Mouse (Mus musculus) stomach, embryonic 15.5 days (tissue): ENCODE measurements around the gene Fli1. TPM values are rescaled to one million over a fixed set of nuclear protein-coding genes. Genes with fewer than 3 reads are reported as not detected.

Source experiments
- ATAC-seq: fragments of 200-750 bp; cut with Nextera tagmentation; 2 replicates; pipeline ENCODE4 v1.8.0; 2017; ENCODE audit warnings: low read depth, moderate number of reproducible peaks, moderate TSS enrichment; ENCODE audit not compliant: insufficient read depth, low FRiP score
- H3K27ac ChIP-seq: fragments of 300-500 bp; sonication (generic); 2 replicates; pipeline ENCODE4 v1.5.1; 2015; ENCODE audit warnings: mild to moderate bottlenecking, inconsistent platforms
- H3K27me3 ChIP-seq: fragments of 300-500 bp; sonication (generic); replicated peaks from 2 replicates; pipeline ENCODE4 v1.6.1; 2015; ENCODE audit warnings: inconsistent platforms
- H3K36me3 ChIP-seq: fragments of 300-500 bp; sonication (generic); 2 replicates; pipeline ENCODE4 v1.6.1; 2015; ENCODE audit warnings: inconsistent platforms
- H3K4me1 ChIP-seq: fragments of 300-500 bp; sonication (generic); 2 replicates; pipeline ENCODE4 v1.6.1; 2015; ENCODE audit warnings: inconsistent platforms
- H3K4me2 ChIP-seq: fragments of 300-500 bp; sonication (generic); 2 replicates; pipeline ENCODE4 v1.6.1; 2015; ENCODE audit warnings: mild to moderate bottlenecking, inconsistent platforms
- H3K4me3 ChIP-seq: fragments of 300-500 bp; sonication (generic); replicated peaks from 2 replicates; pipeline ENCODE4 v1.5.1; 2015; ENCODE audit warnings: inconsistent platforms
- H3K9ac ChIP-seq: fragments of 300-500 bp; sonication (generic); 2 replicates; pipeline ENCODE4 v1.6.1; 2015; ENCODE audit warnings: inconsistent platforms
- H3K9me3 ChIP-seq: fragments of 300-500 bp; sonication (generic); 2 replicates; pipeline ENCODE4 v1.6.1; 2016; ENCODE audit warnings: inconsistent platforms
- WGBS: fragments of 180-500 bp; shearing (Covaris S2); methylation state at CpG from one replicate; pipeline ENCODE4 v1.1.7; 2015; 5-methylcytosine and 5-hydroxymethylcytosine counted together
- polyA plus RNA-seq: library from polyadenylated mRNA; unstranded; fragments of >200 nt; fragmentation: Nextera tagmentation; extraction: Ambion mirVana; gene quantifications from 2 replicates; pipeline ENCODE4 v1.2.1, GENCODE M21; 2015

The Fli1 gene
- polyA plus RNA-seq, 1 experiment from 2014 or later = 13.4 TPM

- no peaks in the 10 kb centered on the region for H3K36me3 ChIP-seq
- ATAC-seq = no peak
- no peak overlapping the region for H3K4me2 ChIP-seq
- WGBS = 73% methylated on average over 5 of the region's 5 CpGs
- no peaks in the 10 kb centered on the region for H3K4me1 ChIP-seq
- no peaks in the 10 kb centered on the region for H3K9me3 ChIP-seq
- no peak overlapping the region for H3K27ac ChIP-seq
- no peaks in the 10 kb centered on the region for H3K27me3 ChIP-seq
- no peak overlapping the region for H3K9ac ChIP-seq
- H3K4me3 ChIP-seq = no peak overlapping the region
These were observed 165.6 kb downstream of the Fli1 start for GRCm38 (mm10) chr9:32376863-32377590.

GRCm38 (mm10) chr9:32376031-32376430 lies 166.6 kb downstream of the Fli1 start:
- Histone ChIP-seq H3K4me3 (no peak overlapping the region), H3K9ac (no peak overlapping the region), H3K4me2 (no peak overlapping the region), H3K36me3 (no peaks in the 10 kb centered on the region), H3K27ac (no peak overlapping the region), H3K27me3 (no peaks in the 10 kb centered on the region), H3K9me3 (no peaks in the 10 kb centered on the region), H3K4me1 (no peaks in the 10 kb centered on the region)
- ATAC-seq = no peak
- WGBS = 71% methylated on average over 7 of the region's 7 CpGs

- H3K27ac ChIP-seq = no peak overlapping the region
- ATAC-seq = no peak
- H3K36me3 ChIP-seq = no peaks in the 10 kb centered on the region
- no peak overlapping the region for H3K9ac ChIP-seq
- WGBS = 87% methylated on average over 6 of the region's 6 CpGs
- H3K4me1 ChIP-seq = no peaks in the 10 kb centered on the region
- no peak overlapping the region for H3K4me2 ChIP-seq
- no peaks in the 10 kb centered on the region for H3K27me3 ChIP-seq
- H3K4me3 ChIP-seq = no peak overlapping the region
- no peaks in the 10 kb centered on the region for H3K9me3 ChIP-seq
These were observed 169.0 kb downstream of the Fli1 start for GRCm38 (mm10) chr9:32373656-32374055.

Other genes starting within 250 kb of the Fli1 start
- gene Kcnj5, start 198.5 kb downstream of the Fli1 start, polyA plus RNA-seq = 0.08 and 0.13 TPM in 2 replicates
- gene Kcnj1, start 170.4 kb downstream of the Fli1 start, polyA plus RNA-seq = 0.06 TPM in 1 of 2 replicates, not detected in the other
- 41.3 and 45.9 TPM in 2 replicates for gene Ets1, start 93.4 kb upstream of the Fli1 start, polyA plus RNA-seq